25 mouse cellular contexts compared by ENCODE assay signal in the genomic region with DNA sequence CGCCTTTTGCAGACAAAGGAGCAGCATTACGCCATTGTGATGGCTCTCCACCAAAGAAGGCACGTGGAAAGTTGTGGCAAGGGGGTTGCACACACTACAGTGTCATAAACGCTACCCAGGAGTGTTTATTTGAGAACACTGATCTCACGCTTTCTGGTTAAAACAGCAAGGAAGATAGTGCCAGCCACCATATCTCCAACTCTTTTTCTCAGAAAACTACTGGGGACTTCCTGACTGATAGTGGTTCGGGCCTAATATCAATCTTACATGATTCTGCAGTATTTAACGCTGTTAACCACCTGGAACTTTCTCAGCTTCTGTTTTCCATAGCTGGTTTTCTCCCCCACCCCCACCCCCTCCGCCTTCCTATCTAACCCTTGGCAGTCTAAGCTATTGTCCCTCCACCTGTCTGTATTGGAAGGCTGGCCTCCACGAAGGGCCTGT.
DNase-seq lines count a peak whose midpoint lies in the region; ATAC-seq and TF ChIP-seq lines count a peak whose summit lies in the region.
"Had no signal": no experiment of that assay in that cellular context is flagged by ENCODE, and none has a peak within 500 bp of the region (broad histone marks: within the 10 kb centered on the region; RNA-seq: fewer than 3 reads in every experiment).

No protein-coding gene starts in this region.

- H3K27ac ChIP-seq in heart, adult 2 months = no peak overlapping the region
- peak overlapping the region; percentile 55 for H3K27ac ChIP-seq in liver, embryonic 15.5 days (replicated peaks)
- H3K27ac ChIP-seq in layer of hippocampus, adult 2 months = no peak overlapping the region
- H3K27ac ChIP-seq: hindbrain, embryonic 10.5 days; intestine, embryonic 15.5 days; stomach, embryonic 15.5 days had no signal

- no peaks in the 10 kb centered on the region for H3K79me2 ChIP-seq in heart, adult 2 months (replicated peaks; ENCODE audit: control insufficient read depth, insufficient read depth, low read length)

- H3K9ac ChIP-seq in heart, adult 2 months (ENCODE audit: low read depth, low read length) = no peak overlapping the region
- H3K9ac ChIP-seq in liver, embryonic 15.5 days = 0 out of 2 replicates have a peak overlapping the region, but pooled peaks have one; percentile 0
- H3K9ac ChIP-seq: heart, embryonic 13.5 days; intestine, embryonic 15.5 days; stomach, embryonic 15.5 days had no signal

- peak; percentile 88 for ATAC-seq in liver, embryonic 15.5 days (ENCODE audit: insufficient read depth)
- ATAC-seq: forebrain, embryonic 14.5 days; hindbrain, embryonic 16.5 days; intestine, embryonic 15.5 days had no signal

- intact Hi-C loops in heart, adult 2 months (cut with DNase I) = no loop called here
- intact Hi-C loops in left cerebral cortex, postnatal 36 days (cut with DNase I) = no loop called here

- 72% methylated on average over 9 of the region's 9 CpGs for WGBS in heart, adult 2 months
- 27% methylated on average over 9 of the region's 9 CpGs for WGBS in liver, embryonic 15.5 days (ENCODE audit: insufficient replicate concordance)

- no peaks in the 10 kb centered on the region for H3K36me3 ChIP-seq in heart, adult 2 months (ENCODE audit: control insufficient read depth, insufficient read depth, low read length)
- no peaks in the 10 kb centered on the region for H3K36me3 ChIP-seq in liver, embryonic 15.5 days (replicated peaks)
- H3K36me3 ChIP-seq: intestine, embryonic 15.5 days; stomach, embryonic 15.5 days had no signal

- DNase-seq in heart, adult 11 months = peak; percentile 78
- DNase-seq in heart, adult 2 months = no peak
- peak; percentile 71 for DNase-seq in liver
- DNase-seq in cerebellum, adult 11 months = no peak
- no peak for DNase-seq in left cerebral cortex, postnatal 36 days (ENCODE audit: low spot score in 2 of 2)
- no peak for DNase-seq in lung, postnatal 14 days
- no peak for DNase-seq in layer of hippocampus, adult 2 months (ENCODE audit: low spot score in 2 of 2)
- DNase-seq: adrenal gland, postnatal 10 days; gastrocnemius, postnatal 25 days; heart, adult 18-20 months; heart, postnatal 10 days; kidney, adult 2 months; kidney, postnatal 36 days; lung, postnatal 4 days; midbrain, embryonic 14.5 days; retina, postnatal 1 day; right cerebral cortex, postnatal 14 days had no signal

- no peak for TF ChIP-seq POLR2A in heart, adult 2 months (IDR thresholded peaks at IDR 0.05; ENCODE audit: insufficient read depth, low read depth, low read length)

- peaks cover 1% of the 10 kb centered on the region; the same call in 1 of the 2 replicates for H3K4me1 ChIP-seq in heart, adult 2 months (ENCODE audit: control insufficient read depth, insufficient read depth, low read length)
- peaks cover 25% of the 10 kb centered on the region for H3K4me1 ChIP-seq in liver, embryonic 15.5 days (replicated peaks)
- H3K4me1 ChIP-seq: intestine, embryonic 15.5 days; stomach, embryonic 15.5 days had no signal

- no peaks in the 10 kb centered on the region for H3K9me3 ChIP-seq in liver, embryonic 15.5 days (replicated peaks)
- H3K9me3 ChIP-seq: heart, embryonic 13.5 days; hindbrain, embryonic 10.5 days; intestine, embryonic 15.5 days; stomach, embryonic 15.5 days had no signal

- TF ChIP-seq EP300 in heart, adult 2 months (IDR thresholded peaks at IDR 0.05; ENCODE audit: insufficient read depth, low read depth, low read length) = no peak

- no peaks in the 10 kb centered on the region for H3K27me3 ChIP-seq in heart, adult 2 months (ENCODE audit: control insufficient read depth, insufficient read depth, low read length)
- no peaks in the 10 kb centered on the region for H3K27me3 ChIP-seq in liver, embryonic 15.5 days
- H3K27me3 ChIP-seq: CH12.LX; heart, embryonic 13.5 days; intestine, embryonic 15.5 days; stomach, embryonic 15.5 days had no signal

- H3K4me3 ChIP-seq in heart, adult 2 months = no peak overlapping the region
- no peak overlapping the region for H3K4me3 ChIP-seq in liver, embryonic 15.5 days (replicated peaks)
- no peak overlapping the region for H3K4me3 ChIP-seq in layer of hippocampus, adult 2 months
- H3K4me3 ChIP-seq: heart, embryonic 13.5 days; hindbrain, embryonic 10.5 days; intestine, embryonic 15.5 days; stomach, embryonic 15.5 days had no signal

- H3K4me2 ChIP-seq in liver, embryonic 15.5 days = 0 out of 2 replicates have a peak overlapping the region, but pooled peaks have one; percentile 3
- H3K4me2 ChIP-seq: heart, embryonic 13.5 days; intestine, embryonic 15.5 days; stomach, embryonic 15.5 days had no signal

- no peak for TF ChIP-seq CTCF in heart, adult 2 months (IDR thresholded peaks at IDR 0.05)
- TF ChIP-seq CTCF in layer of hippocampus, adult 2 months (conservative IDR thresholded peaks at IDR 0.05) = no peak

Comparison
In these comparisons a context has a peak if more than half of its experiments do, and no peak if none do; other contexts are left out.
1. DNase-seq: peak in heart, adult 11 months (single experiment) and liver (single experiment); none in heart, adult 2 months (0 of 2), cerebellum, adult 11 months (single experiment), left cerebral cortex, postnatal 36 days (0 of 2), lung, postnatal 14 days (single experiment) and layer of hippocampus, adult 2 months (0 of 2).